Mouse (Mus musculus): Measurements from ENCODE around the gene Camk2g.
A peak's percentile ranks its signal among the peaks of the same experiment; 100 is the strongest.
"Not testable (repeated sequence)": the region's sequence is repeated elsewhere in the genome, so short reads cannot be mapped to it uniquely, and the experiment has no call there.

Camk2g gene

DNA sequence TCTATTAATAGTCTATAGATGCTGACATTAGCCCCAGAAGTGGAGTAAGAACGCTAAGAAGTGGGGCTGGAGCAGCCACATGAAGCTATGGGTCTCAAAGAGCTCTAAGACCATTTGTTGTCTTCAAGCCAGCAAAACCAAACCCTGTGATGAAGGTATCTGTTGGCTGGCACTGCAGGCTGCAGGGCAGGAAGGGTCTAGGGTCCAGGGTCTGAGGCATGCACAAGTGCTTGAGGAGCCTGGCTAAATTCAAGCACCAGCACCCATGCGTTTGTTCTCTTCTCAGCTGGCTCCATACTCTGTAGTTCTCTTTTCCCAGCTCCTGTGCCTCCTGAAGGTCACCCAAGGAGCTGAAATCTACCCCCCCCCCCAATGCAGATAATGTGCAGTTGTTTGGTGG is 58.8 kb downstream of the Camk2g start:
- no peak for DNase-seq

DNA sequence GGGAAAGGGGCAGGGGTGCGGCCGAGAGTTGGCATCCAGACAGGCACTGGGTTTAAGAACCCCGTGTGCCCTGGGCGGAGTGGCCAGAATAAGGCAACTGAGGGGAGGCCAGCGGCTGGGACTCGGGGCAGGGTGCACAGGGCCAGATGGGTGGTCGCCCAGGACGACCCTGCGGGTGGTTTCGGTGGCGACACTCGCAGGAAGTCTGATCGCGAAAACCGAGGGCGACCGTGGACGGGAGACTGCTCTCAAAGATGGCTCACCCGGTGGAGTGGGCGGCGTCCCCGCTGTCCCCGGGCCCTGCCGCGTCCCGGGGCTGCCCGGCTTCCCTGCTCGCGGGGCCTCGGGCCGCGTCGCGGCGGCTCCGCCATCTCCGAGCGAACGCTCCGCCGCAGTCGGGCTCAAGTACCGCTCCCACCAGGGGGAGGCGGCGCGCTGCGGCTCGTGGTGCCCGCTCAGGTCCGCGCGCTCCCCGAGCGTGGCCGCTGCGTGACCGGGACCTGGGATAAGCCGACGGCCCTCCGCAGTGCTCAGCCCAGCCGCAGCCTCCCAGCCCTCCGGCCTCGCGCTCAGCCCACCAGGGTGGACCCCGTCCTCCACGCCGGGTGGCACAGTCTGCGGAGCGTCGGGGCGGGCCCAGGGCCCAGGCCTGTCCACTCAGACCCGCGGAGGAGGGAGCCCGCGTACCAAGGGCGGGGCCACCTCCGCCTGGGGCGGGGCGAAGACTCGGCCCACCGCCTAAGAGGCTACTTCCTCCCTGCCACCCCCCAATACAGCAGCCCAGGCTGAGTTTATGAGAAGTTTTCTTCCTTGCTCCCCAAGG is 59.7 kb downstream of the Camk2g start, which contains the start of gene Ndst2:
Gene Ndst2 (minus strand): TSS at position 611 of the 823 bp plus-strand sequence.
- DNase-seq = peak; percentile 87

DNA sequence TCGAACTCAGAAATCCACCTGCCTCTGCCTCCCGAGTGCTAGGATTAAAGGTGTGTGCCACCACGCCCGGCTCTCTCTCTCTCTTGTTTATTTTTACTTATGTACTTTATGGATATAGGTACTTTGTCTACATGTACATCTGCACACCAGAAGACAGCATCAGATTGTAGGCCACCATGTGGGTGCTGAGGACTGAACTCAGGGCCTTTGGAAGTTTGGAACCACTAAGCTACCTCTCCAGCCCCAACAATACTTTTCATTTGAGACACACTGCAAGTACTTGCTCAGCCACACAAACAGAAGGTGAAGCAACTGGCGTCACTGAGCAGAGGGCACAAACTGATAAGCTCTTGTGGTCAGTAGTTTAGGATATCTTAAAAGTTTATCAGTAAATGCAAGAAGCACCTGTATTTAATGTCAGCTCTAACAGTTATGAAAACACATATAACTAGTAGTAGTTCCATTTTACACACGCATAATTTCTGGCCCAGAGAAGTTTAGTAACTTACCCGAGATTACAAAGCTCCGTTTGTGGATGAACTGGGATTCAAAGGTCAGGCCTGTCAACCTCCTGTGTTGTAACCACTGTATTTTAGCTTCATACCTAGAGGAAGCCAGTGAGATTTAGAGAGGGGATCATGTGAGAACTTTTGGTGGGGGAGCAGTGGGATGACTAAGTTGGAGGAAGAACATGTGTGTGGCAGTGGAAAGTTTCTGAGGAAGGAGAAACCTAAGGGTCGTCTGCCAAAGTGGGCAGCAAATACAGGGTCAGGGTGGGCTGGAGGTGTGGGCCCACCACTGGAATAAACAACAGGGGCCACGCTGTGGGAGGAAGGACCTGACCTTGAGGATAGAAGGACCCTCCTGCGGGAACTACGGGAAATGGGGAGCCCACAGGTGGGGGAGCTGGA is 60.6 kb downstream of the Camk2g start:
- DNase-seq = no peak

DNA sequence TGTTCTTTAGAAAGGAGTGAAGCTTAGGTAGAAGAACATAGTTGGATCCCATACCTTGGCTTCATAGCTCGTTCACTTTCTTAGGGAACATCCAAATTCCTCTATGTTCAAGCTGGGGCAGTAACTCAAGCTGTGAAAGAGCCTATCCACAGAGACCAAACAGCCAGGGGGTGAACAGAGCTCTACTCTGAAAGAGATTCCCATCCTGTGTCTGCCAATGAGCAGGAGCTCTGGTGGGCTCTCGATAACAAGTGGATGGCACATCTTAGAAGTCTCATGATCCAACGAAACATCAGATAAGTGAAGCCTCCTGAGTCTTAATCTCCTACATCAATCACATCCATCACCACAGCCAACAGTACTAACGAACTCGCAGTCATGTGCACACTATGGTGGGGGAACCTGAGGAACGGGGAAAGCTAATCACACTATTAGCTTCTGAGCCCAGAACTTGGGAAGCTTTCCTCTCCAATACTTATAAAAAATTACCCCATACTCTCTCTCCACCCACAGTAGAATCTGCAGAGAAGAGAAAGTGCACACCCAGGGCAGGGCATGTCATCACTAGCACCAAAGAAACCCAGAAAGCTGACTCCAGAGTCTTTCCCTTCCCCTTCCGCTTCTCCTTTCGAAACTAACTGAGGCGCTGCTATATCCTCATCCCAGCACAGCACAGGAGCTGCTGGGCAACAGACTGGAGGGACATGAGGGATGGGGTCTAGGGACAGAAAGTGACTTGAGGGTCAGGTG is 62.9 kb downstream of the Camk2g start:
- DNase-seq = no peak

DNA sequence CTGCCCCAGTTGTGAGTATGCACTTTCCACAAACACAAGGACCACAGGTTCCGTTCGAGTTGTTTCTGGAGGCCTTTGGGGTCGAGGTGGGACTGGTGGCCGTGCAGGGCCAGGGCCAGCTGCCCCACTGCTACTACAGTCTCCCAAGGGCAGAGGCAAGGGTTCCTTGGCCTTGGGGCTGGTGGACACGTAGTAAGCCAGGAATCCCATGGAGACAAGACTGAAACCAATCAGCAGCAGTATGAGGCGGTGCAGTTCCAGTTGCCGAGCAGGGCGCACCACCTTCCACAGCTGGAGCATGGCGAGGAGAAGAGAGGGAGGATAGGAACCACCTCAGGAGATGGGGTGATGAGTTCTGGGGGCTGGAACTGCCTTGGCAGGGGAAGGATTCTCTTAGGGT is 64.0 kb downstream of the Camk2g start:
- no peak for DNase-seq

DNA sequence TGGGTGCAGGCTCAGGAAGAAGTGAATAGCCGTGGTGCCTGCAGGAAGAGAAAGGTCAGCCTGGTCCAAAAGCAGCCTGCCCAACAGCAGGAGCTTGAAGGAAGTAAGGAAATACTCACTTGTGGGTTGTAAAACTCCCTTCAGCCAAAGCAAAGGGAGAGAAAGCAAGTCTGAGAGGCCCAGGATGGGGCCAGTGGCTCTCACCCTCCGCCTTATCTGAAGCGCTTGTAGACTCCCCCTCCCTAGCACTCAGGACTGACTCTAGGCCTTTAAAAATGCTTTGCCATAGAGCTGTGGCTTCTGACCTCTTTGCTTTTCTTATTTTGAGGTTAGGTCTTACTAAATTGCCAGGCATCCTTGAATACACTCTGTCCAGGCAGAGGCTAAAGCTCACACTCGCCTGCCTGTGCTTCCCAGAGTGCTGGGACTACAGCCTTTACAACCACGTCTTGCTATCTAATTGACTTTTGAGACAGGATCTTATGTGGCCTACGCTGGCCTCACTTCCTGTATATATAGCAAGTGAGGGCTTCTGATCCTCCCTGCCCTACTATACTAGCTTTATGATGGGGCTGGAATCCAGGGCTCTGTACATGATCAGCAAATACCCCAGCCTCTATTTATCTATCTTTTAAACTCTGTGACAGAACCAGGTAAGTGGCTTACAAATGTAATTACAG is 68.1 kb downstream of the Camk2g start:
- no peak for DNase-seq

DNA sequence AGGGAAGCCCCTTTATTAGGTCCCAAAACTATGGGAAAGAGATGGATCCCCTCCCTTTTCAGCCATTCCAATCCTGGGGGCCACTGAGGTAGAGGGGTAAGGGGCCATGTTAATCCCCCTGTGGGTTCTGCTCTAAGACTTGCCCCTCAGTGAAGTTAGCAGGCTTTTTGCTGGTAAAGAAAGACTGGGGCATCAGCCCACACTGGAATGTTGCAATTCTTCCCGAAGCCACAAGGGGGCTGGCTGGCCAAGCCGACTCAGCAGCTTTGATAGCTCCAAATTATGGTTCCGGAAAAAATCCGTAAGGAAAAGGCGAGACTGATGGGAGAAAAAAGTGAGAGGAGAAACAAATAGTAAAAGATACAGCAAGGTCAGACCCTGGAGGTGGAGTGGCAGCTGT is 69.8 kb downstream of the Camk2g start:
- DNase-seq = peak; percentile 55

DNA sequence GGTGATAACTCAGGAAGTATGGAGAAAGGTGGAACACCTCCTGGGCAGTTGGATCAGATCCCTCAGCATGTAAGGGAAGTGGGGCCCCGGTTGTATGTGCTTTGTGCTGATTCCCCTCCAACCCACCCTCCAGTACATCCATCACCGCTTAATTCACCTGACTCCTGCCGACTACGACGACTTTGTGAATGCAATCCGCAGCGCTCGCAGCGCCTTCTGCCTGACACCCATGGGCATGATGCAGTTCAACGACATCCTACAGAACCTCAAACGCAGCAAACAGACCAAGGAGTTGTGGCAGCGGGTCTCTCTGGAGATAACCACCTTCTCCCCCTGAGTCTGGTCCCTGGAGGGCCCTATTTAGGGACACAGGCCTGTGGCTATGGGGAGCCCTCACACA is 70.9 kb downstream of the Camk2g start:
- DNase-seq = no peak

DNA sequence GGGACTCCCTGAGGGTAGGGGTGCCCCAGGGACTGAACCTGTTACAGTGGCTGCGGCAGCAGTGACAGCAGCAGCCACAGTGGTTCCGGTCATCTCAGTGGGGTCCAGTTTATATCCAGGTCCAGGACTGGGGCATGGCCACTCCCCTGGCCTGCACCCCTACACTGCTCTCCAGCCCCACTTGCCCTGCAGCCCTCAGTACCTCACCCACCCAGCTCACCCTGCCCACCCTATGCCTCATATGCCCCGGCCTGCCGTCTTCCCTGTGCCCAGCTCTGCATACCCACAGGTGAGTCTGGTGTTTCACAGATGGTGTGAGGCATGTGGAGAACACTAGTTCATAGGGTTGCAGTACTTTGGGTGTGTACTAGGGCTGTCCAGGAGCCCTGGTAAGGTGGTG is 72.5 kb downstream of the Camk2g start:
- no peak for DNase-seq

DNA sequence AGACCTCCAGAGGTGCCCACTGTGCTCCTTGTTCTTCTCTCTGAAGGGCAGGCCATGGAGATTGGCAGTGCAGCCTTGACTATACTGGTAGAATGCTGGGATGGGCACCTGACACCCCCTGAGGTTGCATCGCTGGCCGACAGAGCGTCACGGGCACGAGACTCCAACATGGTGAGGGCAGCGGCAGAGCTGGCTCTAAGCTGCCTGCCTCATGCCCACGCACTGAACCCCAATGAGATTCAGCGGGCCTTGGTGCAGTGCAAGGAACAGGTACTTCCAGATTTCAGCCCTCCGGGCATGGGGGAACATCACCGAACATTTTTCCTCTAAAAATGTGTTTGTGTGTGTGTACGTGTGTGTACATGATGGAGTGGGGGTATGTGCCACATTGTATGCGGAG is 74.1 kb downstream of the Camk2g start:
- DNase-seq = no peak

DNA sequence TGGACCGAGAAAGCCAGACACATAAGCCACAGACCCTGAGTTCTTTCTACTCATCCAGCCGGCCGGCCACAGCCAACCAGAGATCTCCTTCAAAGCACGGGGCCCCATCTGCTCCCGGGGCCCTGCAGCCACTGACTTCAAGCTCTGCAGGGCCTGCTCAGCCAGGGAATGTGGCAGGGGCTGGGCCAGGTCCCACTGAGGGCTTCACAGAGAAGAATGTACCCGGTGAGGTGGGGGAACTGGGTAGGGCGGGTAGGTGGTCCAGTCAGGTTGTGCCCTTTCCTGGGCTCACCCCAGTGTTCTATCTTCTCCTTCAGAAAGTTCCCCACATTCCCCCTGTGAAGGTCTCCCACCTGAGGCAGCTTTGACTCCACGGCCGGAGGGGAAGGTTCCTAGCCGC is 75.4 kb downstream of the Camk2g start:
- no peak for DNase-seq

DNA sequence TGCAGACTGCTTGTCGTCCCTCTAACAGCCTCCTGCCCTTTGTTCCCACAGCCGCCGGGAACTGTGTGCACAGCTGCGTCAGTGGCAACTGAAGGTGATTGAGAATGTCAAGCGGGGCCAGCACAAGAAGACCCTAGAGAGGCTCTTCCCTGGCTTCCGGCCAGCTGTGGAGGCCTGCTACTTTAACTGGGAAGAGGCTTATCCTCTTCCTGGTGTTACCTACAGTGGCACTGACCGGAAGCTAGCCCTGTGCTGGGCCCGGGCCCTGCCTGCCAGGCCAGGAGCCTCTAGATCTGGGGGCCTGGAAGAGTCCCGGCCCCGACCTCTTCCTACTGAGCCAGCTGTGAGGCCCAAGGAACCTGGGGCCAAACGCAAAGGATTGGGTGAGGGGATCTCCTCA is 80.1 kb downstream of the Camk2g start:
- DNase-seq = no peak

DNA sequence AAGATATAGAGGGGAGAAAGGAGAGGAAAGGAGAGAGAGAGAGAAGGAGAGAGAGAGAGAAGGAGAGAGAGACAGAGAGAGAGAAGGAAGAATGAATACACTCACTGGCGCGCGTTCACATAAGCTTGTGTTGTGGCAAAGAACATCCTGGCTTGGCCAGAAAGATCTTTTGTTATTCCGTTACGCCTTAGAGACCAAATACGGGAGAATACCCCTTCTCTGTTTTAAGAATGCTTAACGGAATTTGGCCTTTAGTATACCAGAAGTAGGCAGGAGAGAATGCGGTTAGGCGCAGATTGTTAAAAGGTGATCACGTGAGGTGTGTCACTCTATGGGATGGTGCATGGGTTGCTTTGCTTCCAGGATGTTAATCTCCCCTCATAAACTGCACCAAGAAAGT is 85.6 kb downstream of the Camk2g start:
- no peak for DNase-seq

DNA sequence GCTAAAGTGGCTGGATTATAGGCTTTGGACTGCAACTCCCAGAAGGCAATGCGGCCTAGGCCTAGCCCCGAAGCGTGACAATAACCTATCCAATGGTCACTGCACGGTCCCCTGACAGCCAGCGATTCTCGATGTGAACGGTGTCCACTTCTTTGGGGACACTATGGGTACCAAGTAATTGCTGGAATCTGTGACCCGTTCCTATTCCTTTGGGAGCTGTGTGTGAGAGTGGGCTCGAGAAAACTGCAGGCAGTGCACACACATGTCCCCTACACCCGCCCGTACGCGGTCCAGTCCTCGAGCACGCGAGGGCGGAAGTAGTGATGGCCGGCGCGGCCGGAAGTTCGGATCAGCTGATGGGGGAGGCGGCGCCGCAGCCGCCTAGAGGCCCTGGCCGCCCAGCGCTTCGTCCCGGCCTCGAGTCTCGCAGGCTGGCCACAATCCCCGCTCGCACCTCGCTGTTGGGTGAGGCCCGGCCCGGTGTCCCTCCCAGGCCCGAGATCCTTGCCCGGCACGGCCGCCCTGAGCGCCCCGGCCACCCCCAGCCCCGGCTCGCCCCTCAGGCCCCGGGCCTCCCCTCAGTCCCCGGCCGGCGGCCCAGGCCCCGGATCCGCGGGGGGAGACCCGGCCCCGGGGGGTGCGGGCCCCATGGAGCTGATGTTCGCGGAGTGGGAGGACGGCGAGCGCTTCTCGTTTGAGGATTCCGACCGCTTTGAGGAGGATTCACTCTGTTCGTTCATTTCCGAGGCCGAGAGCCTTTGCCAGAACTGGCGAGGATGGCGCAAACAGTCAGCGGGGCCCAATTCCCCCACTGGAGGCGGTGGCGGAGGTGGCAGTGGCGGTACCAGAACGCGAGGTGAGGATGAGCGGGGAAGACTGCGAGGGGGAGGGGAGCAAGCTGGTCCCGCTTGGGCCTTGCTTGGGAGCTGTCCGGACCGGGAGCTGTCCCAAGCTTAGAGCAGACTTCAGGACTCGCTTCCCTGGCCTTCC is 86.4 kb downstream of the Camk2g start, which contains the start of gene Zswim8:
Gene Zswim8 (plus strand): TSS at position 352 of the 990 bp plus-strand sequence.
- peak; percentile 86 for DNase-seq

DNA sequence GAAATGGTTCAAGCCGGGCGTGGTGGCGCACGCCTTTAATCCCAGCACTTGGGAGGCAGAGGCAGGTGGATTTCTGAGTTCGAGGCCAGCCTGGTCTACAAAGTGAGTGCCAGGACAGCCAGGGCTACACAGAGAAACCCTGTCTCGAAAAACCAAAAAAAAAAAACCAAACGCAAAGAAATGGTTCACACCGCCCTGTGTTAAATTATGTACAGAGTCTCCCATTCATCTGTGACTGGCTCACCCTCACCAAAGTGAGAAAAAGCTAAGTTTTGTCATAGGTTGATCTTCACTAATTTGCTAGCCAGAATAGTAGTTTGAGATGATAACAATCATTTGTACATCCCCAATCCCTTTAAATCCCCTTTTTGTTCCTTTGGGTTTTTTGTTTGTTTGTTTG is 90.4 kb downstream of the Camk2g start:
- not testable (repeated sequence) for DNase-seq

DNA sequence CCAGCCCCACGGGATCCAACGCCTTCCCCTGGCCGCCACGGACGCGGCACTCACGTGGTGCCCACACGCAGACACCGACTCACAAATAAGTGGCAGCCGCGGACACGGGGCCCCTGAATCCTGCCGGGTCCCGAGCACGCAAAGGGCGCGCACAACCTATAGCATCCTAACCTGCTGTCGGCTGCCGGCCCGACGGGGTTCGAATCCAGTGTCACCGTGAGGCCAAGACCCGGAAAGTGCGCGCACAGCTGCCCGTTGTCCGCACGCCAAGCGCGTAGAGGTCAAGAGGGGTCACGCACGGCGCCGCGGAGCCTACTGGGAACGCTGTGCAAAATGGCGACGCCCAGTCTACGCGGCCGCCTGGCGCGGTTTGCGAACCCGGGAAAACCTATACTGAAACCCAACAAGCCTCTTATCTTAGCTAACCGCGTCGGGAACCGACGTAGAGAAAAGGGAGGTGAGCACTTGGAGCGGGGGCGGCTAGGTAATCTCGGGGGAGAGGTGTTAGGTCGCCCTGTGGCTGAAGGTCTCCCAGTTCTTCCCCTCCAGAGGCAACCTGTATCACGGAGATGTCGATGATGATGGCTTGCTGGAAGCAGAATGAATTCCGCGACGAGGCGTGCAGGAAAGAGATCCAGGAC is 91.0 kb downstream of the Camk2g start, which contains the start of gene Chchd1:
Gene Chchd1 (plus strand): TSS at position 266 of the 641 bp plus-strand sequence.
- DNase-seq = peak; percentile 86

DNA sequence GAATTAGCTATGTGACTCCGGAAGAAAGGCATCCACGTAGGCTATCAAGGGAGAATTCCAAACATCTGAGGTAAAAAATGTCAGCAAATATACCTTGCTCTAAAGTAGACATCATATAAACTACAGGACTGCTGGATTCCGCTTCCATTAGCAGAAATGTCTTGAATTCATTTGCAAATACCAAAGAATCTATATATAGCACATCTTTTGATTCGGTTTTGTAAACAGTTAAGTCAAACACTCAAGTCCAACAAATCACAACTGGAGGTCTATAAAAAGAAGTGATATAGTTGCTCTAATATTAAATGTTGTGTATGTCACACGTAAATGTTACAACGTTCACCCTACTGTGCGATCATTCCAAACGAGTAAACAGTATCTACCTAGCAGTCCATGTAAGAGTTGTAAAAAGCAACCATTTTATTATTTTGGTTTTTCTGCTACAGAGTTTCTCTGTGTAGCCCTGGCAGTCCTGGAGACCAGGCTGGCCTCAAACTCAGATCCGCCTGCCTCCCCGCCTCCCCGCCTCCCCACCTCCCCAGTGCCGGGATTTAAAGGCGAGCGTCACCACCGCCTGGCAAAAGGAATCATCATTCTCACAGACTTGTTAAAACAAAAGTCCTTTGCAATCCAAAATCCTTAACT is 91.7 kb downstream of the Camk2g start:
- DNase-seq = no peak

DNA sequence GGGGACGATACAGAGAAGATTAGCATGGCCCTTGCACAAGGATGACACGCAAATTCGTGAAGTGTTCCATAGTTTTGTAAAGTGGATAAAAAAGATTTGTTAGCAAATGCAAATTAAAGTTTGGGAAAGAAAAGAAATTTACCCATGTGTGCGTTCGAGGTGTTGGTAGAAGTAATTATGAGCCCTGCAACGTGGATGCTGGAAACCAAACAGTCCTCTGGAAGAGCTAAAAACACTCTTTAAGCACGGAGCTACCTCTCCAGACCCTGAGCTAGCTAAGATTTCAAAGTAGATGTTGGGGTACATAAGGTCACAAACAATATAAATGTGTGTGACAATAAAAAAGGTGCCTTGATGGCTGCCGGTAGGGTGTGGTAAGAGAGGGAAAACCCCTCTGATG is 92.3 kb downstream of the Camk2g start:
- no peak for DNase-seq

DNA sequence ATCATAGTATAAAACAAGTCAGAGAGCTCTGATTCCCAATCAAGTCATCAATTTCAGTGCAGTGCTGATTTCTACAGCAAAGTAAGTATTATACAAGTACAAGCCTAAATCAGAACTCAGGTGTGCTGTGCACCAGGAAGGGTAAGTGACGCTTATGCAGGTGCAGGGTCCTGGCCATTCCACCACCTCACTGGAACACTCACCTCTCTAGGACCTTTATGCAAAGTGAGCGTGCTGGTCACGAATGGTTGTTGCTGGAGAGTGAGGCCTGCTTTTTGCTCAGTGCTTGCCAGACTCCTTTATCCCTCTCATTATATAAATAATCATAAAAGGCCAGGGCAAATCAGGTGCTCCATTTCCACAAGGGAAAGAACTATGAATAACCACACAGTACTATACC is 93.5 kb downstream of the Camk2g start:
- DNase-seq = no peak

DNA sequence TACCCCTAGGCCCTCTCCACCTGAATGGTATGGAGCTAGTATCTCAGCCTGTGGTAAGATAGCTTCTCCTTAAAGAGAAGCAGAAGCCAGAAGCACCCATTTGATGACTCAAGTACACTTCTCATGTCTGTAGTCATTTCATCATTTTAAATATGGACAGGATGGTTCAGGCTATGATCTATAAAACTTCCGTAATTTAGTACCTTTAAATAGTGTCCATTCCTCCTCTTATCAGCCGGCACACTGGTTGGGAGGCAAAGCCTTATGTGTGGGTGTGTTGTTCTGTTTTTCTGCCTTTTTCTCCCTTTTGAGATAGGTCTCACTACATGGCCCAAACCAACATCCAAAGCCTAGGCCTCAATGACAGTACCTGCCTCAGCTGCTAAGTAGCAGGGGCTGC is 95.4 kb downstream of the Camk2g start:
- DNase-seq = no peak
